Mouse (Mus musculus): Measurements from ENCODE around the gene Zfhx3. TPM values are rescaled to one million over a fixed set of nuclear protein-coding genes. Genes with fewer than 3 reads are reported as not detected.

Zfhx3 gene
- total RNA-seq, 2 experiments from 2014 or later = 0.38 to 0.43 TPM

DNA sequence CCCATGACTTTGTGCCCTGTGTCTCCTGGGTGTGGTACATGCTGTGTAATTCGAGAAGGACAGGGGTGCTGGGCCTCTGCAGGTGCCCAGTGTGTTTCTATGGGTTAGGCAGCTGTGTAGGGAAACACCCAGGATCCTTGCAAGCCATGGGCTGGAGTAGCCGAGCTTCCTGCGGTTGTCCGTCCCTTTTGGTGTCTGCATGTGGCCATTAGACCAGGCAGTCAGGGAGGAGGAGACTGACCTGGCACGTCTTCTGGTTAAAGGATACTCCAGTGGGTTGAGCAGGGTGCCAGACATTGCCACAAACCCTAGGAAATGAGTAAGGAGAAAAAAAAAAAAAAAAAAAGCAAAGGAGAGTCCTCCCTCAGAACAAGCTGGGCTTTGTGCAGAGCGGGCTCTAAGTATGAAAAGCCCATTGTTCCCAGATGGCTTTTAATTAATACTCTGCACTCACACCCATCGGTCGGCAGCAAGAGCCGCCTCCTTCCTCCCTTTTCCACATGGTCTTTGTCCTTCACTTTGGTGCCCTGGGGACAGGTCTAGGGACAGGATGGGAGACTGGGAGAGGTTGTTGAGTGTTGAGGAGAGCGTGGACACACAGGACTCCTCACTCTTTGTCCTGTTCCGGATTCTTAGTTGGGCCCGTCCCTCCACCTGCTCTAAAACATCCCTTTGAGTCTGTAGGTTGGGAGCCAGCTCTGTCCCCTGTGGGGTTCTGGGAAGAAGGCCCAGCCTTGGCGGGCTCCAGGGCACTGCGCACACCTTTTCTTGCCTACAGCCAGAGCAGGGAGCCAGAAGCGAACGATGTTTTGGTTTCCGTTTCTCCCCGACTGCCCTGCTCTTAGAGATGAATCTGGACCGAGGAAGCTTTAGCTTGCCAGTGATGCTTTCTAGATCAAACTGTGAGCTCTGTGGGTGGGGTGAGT, 813.2 kb downstream of the Zfhx3 start:
- ATAC-seq (replicated peaks; ENCODE audit: low FRiP score, poor library complexity, severe bottlenecking) = no peak

DNA sequence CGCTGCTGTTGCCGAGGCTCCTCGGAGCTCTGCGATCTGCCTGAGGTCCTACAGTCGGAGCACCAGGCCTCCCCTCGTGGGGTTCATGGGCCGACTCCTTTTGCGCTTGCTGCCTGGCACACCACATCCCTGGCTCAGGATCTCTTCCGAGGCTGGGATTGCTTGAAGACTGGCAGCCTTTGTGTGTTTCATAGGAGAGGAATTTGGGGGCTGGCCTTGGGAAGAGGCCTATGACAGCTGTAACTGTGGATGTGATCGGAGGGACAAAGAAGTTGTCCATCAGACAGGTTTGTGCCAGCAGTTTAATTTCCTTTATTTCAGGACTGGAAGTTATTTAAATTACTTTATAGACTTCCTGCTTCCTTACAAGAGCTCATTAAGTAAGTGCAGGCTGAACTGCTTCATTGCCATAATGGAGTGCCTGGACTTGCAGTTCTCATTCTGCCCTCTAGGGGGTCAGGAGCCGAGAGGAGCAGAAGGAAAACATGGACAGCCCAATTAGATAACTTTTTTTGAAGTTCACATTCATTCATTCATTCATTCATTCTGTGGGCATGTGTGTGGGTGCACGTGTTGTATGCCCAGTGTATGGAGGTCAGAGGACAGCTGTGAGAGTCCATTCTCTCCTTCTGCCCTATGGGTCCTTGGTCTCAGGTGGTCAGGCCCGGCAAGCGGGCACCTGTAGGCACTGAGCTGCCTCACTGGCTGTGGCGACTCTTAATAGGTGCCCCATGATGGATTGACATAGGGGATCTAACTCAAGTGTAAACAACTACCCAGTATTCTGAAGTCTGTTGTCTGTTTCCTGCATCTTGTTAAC, 817.3 kb downstream of the Zfhx3 start:
- ATAC-seq (replicated peaks; ENCODE audit: low FRiP score, poor library complexity, severe bottlenecking) = peak; percentile 80

DNA sequence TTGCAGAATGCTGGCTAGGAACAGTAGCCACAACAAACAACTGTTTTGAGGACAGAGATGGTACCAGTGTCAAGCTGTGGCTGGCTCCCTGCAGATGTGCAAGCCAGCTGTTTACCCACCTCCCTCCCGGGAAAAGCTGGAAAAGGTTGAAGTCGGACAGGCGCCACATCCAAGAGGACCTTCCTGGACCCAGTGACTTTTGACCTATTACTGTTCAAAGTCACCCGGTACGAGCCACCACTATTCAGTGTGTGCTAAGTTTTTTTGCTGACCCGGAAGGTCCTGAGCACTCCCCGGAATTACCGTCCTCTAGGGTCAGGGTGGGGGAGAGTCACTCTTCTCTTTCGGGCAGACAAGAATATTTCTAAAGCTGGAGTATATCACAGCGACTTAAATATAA, 818.3 kb downstream of the Zfhx3 start:
- ATAC-seq (replicated peaks; ENCODE audit: low FRiP score, poor library complexity, severe bottlenecking) = no peak

DNA sequence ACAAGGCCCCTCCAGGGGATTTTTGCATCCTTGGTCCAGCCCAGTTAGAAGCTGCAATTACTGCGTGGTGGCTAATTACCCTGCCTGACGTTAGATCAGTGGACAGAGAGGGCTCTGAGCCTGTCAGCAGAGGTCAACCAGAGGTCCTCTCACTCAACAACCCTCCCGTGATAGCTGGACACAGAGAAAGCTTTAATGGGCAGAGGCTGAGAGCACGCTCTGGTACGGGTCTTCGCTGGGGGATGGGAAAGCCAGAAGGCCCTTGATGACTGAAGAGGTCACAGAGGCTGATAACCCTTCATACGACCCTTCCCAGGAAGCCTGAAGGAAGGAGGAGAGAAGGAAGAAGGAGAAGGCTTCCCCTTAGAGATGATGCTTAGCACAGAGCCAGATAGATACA, 820.1 kb downstream of the Zfhx3 start:
- ATAC-seq (replicated peaks; ENCODE audit: low FRiP score, poor library complexity, severe bottlenecking) = no peak

DNA sequence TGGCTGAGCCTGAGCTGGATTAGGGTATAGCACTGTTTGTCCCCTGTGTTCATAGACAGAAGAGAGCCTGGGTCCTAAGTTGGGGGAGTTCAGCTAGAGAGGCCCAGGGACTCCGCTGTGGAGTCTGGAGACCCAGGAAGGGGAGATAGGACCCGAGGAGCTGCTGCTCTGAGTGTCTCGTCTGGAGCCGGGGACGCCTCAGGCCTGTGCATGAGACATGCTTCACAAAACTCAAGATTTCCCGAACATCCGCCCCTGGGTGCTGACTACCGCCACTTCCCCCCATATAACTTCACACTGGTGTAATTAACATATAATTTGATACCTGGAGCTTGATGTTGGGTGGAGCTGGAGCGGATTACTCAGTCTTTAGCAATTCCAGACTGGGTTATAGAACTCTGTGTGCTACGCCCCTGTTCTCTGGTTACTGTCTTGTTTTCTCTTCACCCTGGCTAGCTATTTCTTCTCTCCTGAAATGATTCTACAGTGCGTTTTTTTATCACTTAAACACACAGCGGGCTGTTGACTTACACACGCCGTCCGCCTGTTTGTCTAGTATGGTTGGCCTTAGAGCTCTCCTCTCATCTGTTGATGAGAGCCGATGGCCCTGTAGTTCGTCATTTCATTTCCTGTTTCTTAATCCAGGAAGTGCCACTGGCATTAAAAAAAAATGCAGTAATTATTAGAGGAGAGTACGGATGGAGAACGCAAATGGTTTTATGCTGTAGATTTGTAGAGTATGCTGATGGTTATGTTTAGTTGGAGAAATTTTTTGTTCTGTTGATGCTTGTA, 822.2 kb downstream of the Zfhx3 start:
- ATAC-seq (replicated peaks; ENCODE audit: low FRiP score, poor library complexity, severe bottlenecking) = no peak

DNA sequence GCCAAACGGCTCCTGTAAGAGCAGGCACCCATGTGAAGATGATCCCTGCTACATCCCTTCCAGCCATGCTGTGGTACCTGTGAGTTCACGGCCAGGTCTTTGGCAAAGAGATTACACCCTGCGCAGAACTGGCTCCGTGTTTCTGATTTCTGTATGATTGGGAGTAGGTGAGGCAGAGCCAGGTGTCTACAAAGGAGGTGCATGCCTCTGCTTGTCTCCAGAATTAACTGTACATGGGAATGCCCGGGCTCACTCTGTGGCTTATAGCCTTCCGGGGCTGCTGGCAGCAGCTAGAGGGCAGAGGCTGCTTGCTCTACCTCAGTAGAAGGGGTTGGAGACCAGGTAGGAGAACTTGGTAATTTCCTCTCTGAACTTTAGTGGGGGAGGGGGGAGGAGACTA, 823.7 kb downstream of the Zfhx3 start:
- no peak for ATAC-seq (replicated peaks; ENCODE audit: low FRiP score, poor library complexity, severe bottlenecking)

DNA sequence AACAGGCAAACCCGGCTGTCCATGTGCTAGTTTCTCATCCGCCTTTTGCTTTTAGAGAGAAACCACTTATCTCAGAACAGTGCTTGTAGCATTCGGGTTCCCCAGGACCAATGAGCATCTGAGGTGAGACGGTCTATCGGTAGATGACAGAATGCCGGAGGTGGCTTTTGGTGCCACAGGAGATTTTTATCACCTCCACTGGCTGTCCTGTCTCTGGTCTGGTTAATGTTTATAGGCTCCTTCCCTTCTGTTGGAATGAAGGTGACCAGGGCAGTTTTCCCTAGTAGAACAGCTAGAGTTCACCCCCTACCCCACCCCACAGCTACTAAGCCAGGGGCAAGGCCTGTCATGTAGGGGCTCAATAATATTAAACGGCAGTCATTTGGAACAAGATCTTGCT, 825.6 kb downstream of the Zfhx3 start:
- no peak for ATAC-seq (replicated peaks; ENCODE audit: low FRiP score, poor library complexity, severe bottlenecking)

DNA sequence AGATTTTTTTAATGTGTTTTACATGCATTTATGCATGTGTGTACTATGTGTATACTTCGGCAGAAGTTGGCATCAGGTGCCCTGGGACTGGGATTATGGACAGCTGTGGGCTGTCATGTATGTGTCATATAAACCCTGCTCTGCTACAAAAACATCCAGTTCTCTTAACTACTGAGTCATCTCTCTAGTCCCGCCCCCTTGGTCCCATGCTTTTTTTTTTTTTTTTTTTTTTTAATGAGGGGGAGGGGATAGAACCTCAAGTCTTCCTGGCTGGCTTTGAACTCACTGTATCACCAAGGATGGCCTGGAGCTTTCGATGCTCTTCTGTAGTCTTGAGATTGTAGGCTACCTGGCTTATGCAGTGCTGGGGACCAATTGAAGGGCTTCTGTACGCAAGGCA, 827.9 kb downstream of the Zfhx3 start:
- ATAC-seq (replicated peaks; ENCODE audit: low FRiP score, poor library complexity, severe bottlenecking) = no peak

DNA sequence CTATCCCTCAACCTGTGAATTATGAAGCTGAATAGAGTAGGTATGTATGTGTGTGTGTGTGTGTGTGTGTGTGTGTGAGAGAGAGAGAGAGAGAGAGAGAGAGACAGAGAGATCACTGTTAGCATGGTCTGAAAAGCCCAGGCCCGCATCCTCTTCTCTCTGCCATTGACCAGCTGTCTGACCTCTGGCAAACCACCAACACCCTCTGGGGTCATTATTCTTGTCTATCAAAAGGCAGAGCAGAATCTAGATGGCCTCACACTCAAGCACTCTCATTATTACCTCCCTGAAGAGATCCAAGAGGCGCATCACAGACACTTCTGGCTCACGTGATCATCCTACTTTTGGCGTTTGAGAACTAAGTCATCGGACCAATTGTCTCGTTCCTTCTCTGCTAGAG, 831.0 kb downstream of the Zfhx3 start:
- ATAC-seq (replicated peaks; ENCODE audit: low FRiP score, poor library complexity, severe bottlenecking) = no peak

DNA sequence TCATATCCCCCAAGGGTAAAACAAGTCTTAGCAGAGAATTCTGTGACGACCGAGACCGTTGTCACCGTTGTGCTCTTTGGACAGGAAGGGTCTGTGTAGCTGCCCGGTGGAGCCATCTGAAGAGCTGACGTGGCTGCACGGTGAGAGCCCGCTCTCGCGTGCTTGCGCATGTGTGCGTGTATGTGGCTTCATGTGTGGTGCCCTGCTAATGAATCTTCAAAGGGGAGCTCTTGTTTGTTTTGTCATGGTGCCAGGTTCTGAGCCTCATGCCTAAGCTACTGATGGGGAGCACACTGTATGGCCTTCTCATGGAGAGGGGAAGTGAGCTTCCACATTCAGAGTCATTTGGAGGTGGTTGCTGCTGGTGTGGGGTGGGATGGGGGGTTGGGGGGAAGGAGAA, 835.6 kb downstream of the Zfhx3 start:
- ATAC-seq (replicated peaks; ENCODE audit: low FRiP score, poor library complexity, severe bottlenecking) = no peak

DNA sequence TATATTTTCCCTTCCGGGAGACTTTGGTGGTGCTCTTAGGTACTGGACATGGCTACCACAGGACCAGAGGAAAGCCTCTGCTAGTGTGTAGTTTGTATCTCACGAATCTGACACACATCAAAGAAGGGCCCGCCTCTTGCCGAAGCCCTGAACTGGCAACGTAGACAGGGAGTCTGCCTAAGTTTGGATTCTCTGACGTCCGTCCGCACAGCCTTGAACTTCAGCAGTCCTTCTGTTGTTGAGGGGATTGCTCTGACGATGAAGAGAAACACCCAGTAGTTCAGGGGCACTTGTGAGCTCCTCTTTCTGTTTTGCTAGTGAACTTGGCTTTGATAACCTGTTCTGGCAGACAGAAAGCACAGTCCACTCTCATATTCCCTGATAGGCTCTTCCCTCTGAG, 836.1 kb downstream of the Zfhx3 start:
- no peak for ATAC-seq (replicated peaks; ENCODE audit: low FRiP score, poor library complexity, severe bottlenecking)

DNA sequence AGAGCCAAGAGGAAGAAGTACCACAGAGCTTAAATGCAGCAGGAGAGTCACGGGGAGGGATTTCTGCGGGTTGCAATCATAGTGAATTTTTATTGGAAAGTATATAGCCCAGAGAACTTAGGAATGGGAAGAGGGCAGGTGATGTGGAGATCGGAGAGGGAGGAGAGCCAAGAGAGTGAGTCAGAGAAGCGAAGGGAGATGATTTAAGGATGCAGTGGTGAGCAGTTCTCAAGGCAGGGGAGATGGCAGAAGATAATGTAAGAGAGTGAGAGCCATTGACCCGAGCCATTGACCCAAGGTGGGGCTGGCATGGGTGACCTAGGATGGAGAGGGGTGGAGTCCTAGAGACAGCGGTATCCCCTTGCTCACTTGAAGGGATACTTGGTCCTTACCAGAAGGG, 838.3 kb downstream of the Zfhx3 start:
- no peak for ATAC-seq (replicated peaks; ENCODE audit: low FRiP score, poor library complexity, severe bottlenecking)

DNA sequence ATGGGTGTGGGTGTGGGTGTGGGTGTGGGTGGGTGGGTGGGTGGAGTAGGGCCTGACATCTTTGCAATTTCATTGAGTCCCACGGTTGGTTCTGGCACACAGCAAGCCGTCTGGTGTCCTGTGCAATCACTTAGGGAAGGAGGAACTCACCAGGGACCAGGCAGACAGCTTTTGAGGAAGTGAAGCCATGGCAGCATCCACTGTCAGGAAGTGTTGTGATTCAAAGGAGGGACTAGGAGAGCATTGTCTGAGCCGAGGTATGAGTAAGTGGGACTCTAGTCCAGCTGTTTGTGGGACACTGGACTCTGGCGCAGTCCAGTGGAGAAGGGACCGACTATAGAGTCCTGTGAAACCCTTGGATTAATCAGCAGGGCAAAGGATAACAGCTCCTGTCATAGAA, 838.7 kb downstream of the Zfhx3 start:
- ATAC-seq (replicated peaks; ENCODE audit: low FRiP score, poor library complexity, severe bottlenecking) = no peak

DNA sequence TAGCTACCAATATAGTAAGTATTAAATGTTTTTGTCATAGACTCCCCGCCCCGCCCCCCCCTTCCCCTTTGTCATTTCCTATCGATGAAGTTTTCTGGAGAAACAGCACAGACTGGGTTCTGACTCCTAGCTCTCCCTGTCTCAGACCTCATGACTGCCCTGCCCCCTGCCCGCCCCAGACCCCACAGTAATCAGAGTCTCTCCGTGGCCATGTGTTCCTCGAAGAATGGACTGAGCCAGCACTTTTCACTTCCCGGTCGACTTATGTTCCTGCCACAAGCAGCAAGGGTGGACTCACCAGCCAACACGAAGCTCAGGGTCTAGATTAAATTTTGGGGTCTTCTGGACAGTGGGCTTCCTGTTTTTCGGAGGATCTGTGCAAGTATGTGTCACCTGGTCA, 840.7 kb downstream of the Zfhx3 start:
- no peak for ATAC-seq (replicated peaks; ENCODE audit: low FRiP score, poor library complexity, severe bottlenecking)

DNA sequence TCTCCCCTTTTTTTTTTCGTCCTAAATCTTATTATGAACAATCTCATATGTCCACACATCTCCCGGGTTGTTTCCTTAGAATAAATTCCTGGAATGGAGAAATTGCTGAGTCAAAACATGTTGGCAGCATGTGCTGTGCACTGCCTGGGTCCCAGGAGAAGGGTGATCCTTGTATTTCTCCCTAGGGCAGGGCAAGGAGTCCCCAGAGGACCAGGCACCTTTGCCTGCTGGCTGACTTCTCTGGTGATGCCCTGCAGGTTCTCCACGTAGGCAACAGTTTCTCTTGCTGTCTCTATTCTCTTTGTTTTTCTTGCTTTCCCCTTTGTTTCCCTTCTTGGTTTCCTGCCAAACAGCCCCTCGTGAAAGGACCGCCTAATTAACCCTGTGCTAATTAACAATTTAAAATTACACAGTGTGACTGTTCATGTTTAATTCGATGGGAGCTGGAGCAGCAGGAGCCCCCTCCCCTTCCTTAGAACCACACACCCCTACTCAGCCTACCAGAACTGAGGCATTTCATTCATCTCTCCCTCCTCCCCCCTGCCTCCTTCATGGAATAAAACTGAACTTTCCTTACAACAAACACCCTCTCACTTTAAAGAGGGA, 845.8 kb downstream of the Zfhx3 start:
- ATAC-seq (replicated peaks; ENCODE audit: low FRiP score, poor library complexity, severe bottlenecking) = no peak

DNA sequence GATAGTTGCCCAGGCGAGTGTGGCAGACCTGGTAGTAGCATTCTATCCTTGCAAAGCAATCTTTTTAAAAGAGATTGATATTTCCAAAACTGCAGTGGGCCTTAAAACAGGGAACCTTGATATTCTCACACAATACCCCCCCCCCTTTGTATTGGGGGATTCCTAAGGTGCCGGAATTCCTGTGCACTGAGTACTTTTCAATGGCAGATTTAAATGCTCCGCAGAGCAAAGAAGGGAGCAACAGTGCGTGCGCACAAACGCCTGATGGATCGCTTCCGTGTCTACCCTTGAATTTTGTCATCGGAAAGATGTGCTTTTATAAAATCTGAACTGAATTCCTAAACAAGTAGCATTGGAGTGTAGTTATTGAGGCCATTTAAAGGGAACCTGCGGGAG, 846.3 kb downstream of the Zfhx3 start:
- no peak for ATAC-seq (replicated peaks; ENCODE audit: low FRiP score, poor library complexity, severe bottlenecking)

DNA sequence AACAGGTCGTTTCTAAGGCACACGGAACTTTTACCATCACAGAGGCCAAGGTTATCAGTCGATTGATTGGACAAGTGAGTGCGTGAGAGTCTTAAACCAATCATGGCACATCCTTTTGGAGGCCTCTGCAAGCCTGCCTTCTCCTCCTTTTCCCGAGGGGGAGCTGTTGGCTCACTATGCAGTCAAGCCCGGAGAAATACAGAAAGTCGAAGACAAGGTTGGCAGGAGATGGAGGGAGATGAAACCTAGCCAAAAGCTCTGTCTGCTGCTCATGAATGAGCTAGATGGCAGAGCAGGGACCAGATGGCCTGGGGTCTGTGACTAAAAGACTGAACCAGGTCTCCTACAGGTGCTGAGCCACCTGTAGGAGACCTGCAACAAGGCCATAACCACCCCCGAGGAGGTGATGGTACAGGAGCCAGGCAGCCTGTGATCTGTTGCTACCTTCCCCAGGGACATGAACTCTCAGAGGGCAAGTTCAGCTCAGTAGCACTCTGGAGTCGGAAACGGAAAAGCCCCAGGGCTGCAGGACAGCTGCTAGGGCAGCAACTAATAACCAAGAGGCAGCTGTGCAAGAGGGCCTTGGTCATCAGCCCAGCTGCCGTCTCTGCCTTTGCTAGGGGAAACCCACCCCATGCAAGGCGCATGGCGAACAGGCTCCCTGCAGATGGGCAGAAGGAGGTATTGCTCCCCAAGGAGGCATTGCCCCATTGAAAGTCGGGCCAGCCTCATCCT, 848.3 kb downstream of the Zfhx3 start:
- no peak for ATAC-seq (replicated peaks; ENCODE audit: low FRiP score, poor library complexity, severe bottlenecking)

DNA sequence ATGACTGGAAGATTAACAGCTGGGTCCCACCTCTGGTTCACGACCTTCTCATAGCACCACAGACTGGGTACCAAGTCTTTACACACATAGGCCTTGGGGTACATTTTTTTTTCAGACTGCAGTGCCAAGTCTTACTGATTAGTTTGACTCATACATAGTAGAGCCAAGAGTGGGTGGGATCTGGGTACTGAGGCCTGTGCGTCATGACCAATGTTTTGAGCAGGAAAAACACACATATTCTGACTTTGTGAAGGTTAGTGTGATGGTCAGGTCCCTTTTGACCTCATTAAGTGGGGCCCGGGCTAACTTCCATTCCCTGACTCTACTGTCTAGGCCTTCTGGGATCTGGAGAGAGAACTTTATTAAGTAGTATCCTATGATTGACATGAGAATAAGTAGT, 853.6 kb downstream of the Zfhx3 start:
- ATAC-seq (replicated peaks; ENCODE audit: low FRiP score, poor library complexity, severe bottlenecking) = no peak

DNA sequence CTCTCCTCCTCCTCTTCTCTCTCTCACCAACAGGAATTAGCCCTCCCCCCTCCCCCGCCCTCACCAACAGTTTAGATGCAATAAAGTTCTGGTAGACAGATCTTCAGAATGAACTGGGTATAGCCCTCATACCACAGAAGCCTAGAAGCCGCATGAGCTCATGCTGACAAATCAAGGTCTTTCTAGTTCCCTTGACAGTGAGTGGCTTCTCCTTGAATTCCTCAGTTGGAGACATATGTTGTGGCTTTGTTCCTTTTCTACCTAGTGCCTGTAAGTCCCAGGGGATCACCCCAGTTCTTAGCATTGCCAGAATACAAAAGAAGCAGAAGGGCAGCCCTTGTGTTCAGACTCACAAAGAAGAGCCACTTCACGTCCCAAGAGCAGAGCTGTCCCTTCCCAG, 854.4 kb downstream of the Zfhx3 start:
- ATAC-seq (replicated peaks; ENCODE audit: low FRiP score, poor library complexity, severe bottlenecking) = no peak
